Mouse (Mus musculus) hindbrain, embryonic 12.5 days (tissue): ENCODE measurements at regions not wholly inside any gene's neighbourhood (a gene's known extent, or its start where the extent isn't known, plus 50 kb on each side); places are given as distances from the start of the nearest gene placed in this dataset.

Experiments used
- ATAC-seq: fragments of 200-750 bp; cut with Nextera tagmentation; 2 replicates; pipeline ENCODE4 v1.8.0; 2017; ENCODE audit warnings: moderate TSS enrichment; ENCODE audit not compliant: low FRiP score
- H3K27ac ChIP-seq: fragments of 300-500 bp; sonication (generic); 2 replicates; pipeline ENCODE4 v1.5.1; 2016; ENCODE audit warnings: mild to moderate bottlenecking
- H3K27me3 ChIP-seq: fragments of 300-500 bp; sonication (generic); 2 replicates; pipeline ENCODE4 v1.6.1; 2016; ENCODE audit warnings: mild to moderate bottlenecking
- H3K36me3 ChIP-seq: fragments of 300-500 bp; sonication (generic); 2 replicates; pipeline ENCODE4 v1.6.1; 2016; ENCODE audit warnings: mild to moderate bottlenecking
- H3K4me1 ChIP-seq: fragments of 300-500 bp; sonication (generic); 2 replicates; pipeline ENCODE4 v1.6.1; 2016
- H3K4me2 ChIP-seq: fragments of 300-500 bp; sonication (generic); replicated peaks from 2 replicates; pipeline ENCODE4 v1.6.1; 2016; ENCODE audit warnings: mild to moderate bottlenecking
- H3K4me3 ChIP-seq: fragments of 300-500 bp; sonication (generic); 2 replicates; pipeline ENCODE4 v1.5.1; 2016; ENCODE audit warnings: mild to moderate bottlenecking
- H3K9ac ChIP-seq: fragments of 300-500 bp; sonication (generic); 2 replicates; pipeline ENCODE4 v1.6.1; 2016; ENCODE audit warnings: mild to moderate bottlenecking, moderate library complexity
- H3K9me3 ChIP-seq: fragments of 300-500 bp; sonication (generic); replicated peaks from 2 replicates; pipeline ENCODE4 v1.6.1; 2016; ENCODE audit warnings: mild to moderate bottlenecking
- WGBS: fragments of 180-500 bp; shearing (Covaris S2); methylation state at CpG from one replicate; pipeline ENCODE4 v1.1.7; 2016; 5-methylcytosine and 5-hydroxymethylcytosine counted together

GRCm38 (mm10) chr8:8482707-8483480, 178.1 kb downstream of the Efnb2 start:
- no peak overlapping the region for H3K4me3 ChIP-seq
- H3K36me3 ChIP-seq, result no peaks in the 10 kb centered on the region
- H3K9ac ChIP-seq, result no peak overlapping the region
- no peak overlapping the region for H3K27ac ChIP-seq
- H3K27me3 ChIP-seq, result 0 out of 2 replicates have a peak, but pooled peaks cover 5% of the 10 kb centered on the region
- peak overlapping the region; percentile 30; the same call in 1 of the 2 replicates for H3K4me2 ChIP-seq
- H3K4me1 ChIP-seq, result peaks cover 33% of the 10 kb centered on the region
- 56% methylated on average over 10 of the region's 10 CpGs for WGBS
- no peaks in the 10 kb centered on the region for H3K9me3 ChIP-seq
- ATAC-seq, result no peak

GRCm38 (mm10) chr8:8477456-8477855, 183.6 kb downstream of the Efnb2 start:
- no peaks in the 10 kb centered on the region for H3K36me3 ChIP-seq
- H3K4me1 ChIP-seq, result peaks cover 5% of the 10 kb centered on the region; the same call in 1 of the 2 replicates
- 77% methylated on average over 5 of the region's 5 CpGs for WGBS
- H3K27ac ChIP-seq, result no peak overlapping the region
- ATAC-seq, result no peak
- no peak overlapping the region for H3K4me2 ChIP-seq
- no peaks in the 10 kb centered on the region for H3K27me3 ChIP-seq
- no peak overlapping the region for H3K9ac ChIP-seq
- H3K9me3 ChIP-seq, result no peaks in the 10 kb centered on the region
- H3K4me3 ChIP-seq, result no peak overlapping the region

GRCm38 (mm10) chr8:8468552-8468951, 192.5 kb downstream of the Efnb2 start:
- 60% methylated on average over 3 of the region's 3 CpGs for WGBS
- no peaks in the 10 kb centered on the region for H3K9me3 ChIP-seq
- H3K27me3 ChIP-seq, result no peaks in the 10 kb centered on the region
- H3K4me3 ChIP-seq, result no peak overlapping the region
- no peak overlapping the region for H3K4me2 ChIP-seq
- H3K4me1 ChIP-seq, result peaks cover 9% of the 10 kb centered on the region
- H3K27ac ChIP-seq, result no peak overlapping the region
- no peaks in the 10 kb centered on the region for H3K36me3 ChIP-seq
- ATAC-seq, result no peak
- no peak overlapping the region for H3K9ac ChIP-seq

GRCm38 (mm10) chr8:8466526-8467244, 194.4 kb downstream of the Efnb2 start:
- Histone ChIP-seq H3K27me3 (no peaks in the 10 kb centered on the region), H3K27ac (no peak overlapping the region), H3K9ac (no peak overlapping the region), H3K4me2 (no peak overlapping the region), H3K4me1 (peaks cover 16% of the 10 kb centered on the region), H3K36me3 (no peaks in the 10 kb centered on the region), H3K4me3 (no peak overlapping the region), H3K9me3 (no peaks in the 10 kb centered on the region)
- ATAC-seq, result no peak
- WGBS, result 4% methylated on average over 6 of the region's 6 CpGs

GRCm38 (mm10) chr8:8462455-8462854, 198.6 kb downstream of the Efnb2 start:
- Histone ChIP-seq H3K36me3 (no peaks in the 10 kb centered on the region), H3K9ac (no peak overlapping the region), H3K4me3 (no peak overlapping the region), H3K9me3 (no peaks in the 10 kb centered on the region), H3K27ac (no peak overlapping the region), H3K27me3 (no peaks in the 10 kb centered on the region), H3K4me1 (peaks cover 16% of the 10 kb centered on the region), H3K4me2 (no peak overlapping the region)
- no peak for ATAC-seq
- 44% methylated on average over 2 of the region's 2 CpGs for WGBS

GRCm38 (mm10) chr8:8457536-8457935, 203.5 kb downstream of the Efnb2 start:
- Histone ChIP-seq H3K9ac (no peak overlapping the region), H3K4me3 (no peak overlapping the region), H3K4me2 (no peak overlapping the region), H3K27me3 (no peaks in the 10 kb centered on the region), H3K27ac (no peak overlapping the region), H3K9me3 (no peaks in the 10 kb centered on the region), H3K36me3 (no peaks in the 10 kb centered on the region), H3K4me1 (peaks cover 4% of the 10 kb centered on the region; the same call in 1 of the 2 replicates)
- WGBS, result 76% methylated on average over 5 of the region's 5 CpGs
- ATAC-seq, result no peak

GRCm38 (mm10) chr8:8453944-8454343, 207.1 kb downstream of the Efnb2 start:
- no peak for ATAC-seq
- WGBS, result 89% methylated on average over 6 of the region's 6 CpGs
- Histone ChIP-seq H3K27ac (no peak overlapping the region), H3K27me3 (no peaks in the 10 kb centered on the region), H3K36me3 (no peaks in the 10 kb centered on the region), H3K4me2 (no peak overlapping the region), H3K4me3 (no peak overlapping the region), H3K4me1 (no peaks in the 10 kb centered on the region), H3K9ac (no peak overlapping the region), H3K9me3 (no peaks in the 10 kb centered on the region)

GRCm38 (mm10) chr8:8452226-8452625, 208.8 kb downstream of the Efnb2 start:
- no peak overlapping the region for H3K27ac ChIP-seq
- no peaks in the 10 kb centered on the region for H3K27me3 ChIP-seq
- ATAC-seq, result no peak
- no peak overlapping the region for H3K4me2 ChIP-seq
- H3K4me1 ChIP-seq, result no peaks in the 10 kb centered on the region
- H3K36me3 ChIP-seq, result no peaks in the 10 kb centered on the region
- H3K4me3 ChIP-seq, result no peak overlapping the region
- H3K9me3 ChIP-seq, result no peaks in the 10 kb centered on the region
- 86% methylated on average over 9 of the region's 9 CpGs for WGBS
- H3K9ac ChIP-seq, result no peak overlapping the region

GRCm38 (mm10) chr8:8448911-8449310, 212.1 kb downstream of the Efnb2 start:
- Histone ChIP-seq H3K9me3 (no peaks in the 10 kb centered on the region), H3K9ac (no peak overlapping the region), H3K4me3 (no peak overlapping the region), H3K4me2 (no peak overlapping the region), H3K4me1 (no peaks in the 10 kb centered on the region), H3K36me3 (no peaks in the 10 kb centered on the region), H3K27ac (no peak overlapping the region), H3K27me3 (no peaks in the 10 kb centered on the region)
- 90% methylated on average over 4 of the region's 4 CpGs for WGBS
- no peak for ATAC-seq

- ATAC-seq, result no peak
- Histone ChIP-seq H3K9me3 (no peaks in the 10 kb centered on the region), H3K4me3 (no peak overlapping the region), H3K27ac (no peak overlapping the region), H3K4me2 (no peak overlapping the region), H3K27me3 (no peaks in the 10 kb centered on the region), H3K4me1 (no peaks in the 10 kb centered on the region), H3K9ac (no peak overlapping the region), H3K36me3 (no peaks in the 10 kb centered on the region)
- WGBS, result 78% methylated on average over 6 of the region's 6 CpGs
These were observed 219.5 kb downstream of the Efnb2 start for GRCm38 (mm10) chr8:8441568-8441967.

- Histone ChIP-seq H3K36me3 (no peaks in the 10 kb centered on the region), H3K27me3 (no peaks in the 10 kb centered on the region), H3K4me1 (no peaks in the 10 kb centered on the region), H3K27ac (no peak overlapping the region), H3K9me3 (no peaks in the 10 kb centered on the region), H3K4me3 (no peak overlapping the region), H3K9ac (no peak overlapping the region), H3K4me2 (no peak overlapping the region; the same call in 1 of the 2 replicates)
- no peak for ATAC-seq
- 64% methylated on average over 8 of the region's 8 CpGs for WGBS
These were observed 220.1 kb downstream of the Efnb2 start for GRCm38 (mm10) chr8:8440903-8441302.

GRCm38 (mm10) chr8:8426201-8426600, 234.8 kb downstream of the Efnb2 start:
- Histone ChIP-seq H3K4me1 (no peaks in the 10 kb centered on the region), H3K4me2 (no peak overlapping the region), H3K4me3 (no peak overlapping the region), H3K27me3 (no peaks in the 10 kb centered on the region), H3K9ac (no peak overlapping the region), H3K36me3 (no peaks in the 10 kb centered on the region), H3K27ac (no peak overlapping the region), H3K9me3 (no peaks in the 10 kb centered on the region)
- WGBS, result 54% methylated on average over 4 of the region's 4 CpGs
- no peak for ATAC-seq

GRCm38 (mm10) chr8:8423443-8423842, 237.6 kb downstream of the Efnb2 start:
- ATAC-seq, result no peak

More at GRCm38 (mm10) chr8:8423443-8423842, 237.6 kb downstream of the Efnb2 start:
- Histone ChIP-seq H3K36me3 (no peaks in the 10 kb centered on the region), H3K4me1 (no peaks in the 10 kb centered on the region), H3K9me3 (no peaks in the 10 kb centered on the region), H3K27me3 (no peaks in the 10 kb centered on the region), H3K9ac (no peak overlapping the region), H3K4me2 (no peak overlapping the region), H3K4me3 (no peak overlapping the region), H3K27ac (no peak overlapping the region)
- WGBS, result 83% methylated on average over 2 of the region's 2 CpGs
